ENCODE assay signal across 8 mouse cellular contexts in the genomic region with DNA sequence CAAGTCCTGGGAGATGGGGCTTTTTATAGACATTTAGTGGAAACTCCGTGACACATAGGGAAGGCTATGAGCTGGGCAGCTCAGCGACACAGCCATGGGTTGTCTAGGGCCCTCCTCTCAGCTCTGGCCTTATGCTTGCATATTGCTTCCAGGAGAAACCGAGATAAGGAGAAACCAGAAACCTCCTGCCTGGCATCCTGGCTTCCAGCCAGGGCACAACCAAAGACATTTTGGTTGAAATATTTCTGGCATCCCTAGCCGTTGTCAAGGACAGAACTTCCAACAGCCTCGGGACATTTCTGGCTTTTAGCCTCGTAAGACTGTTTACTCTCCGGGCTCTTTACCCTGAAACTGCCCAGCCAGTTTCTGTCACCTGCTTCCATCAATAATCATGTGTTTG.
DNase-seq lines count a peak whose midpoint lies in the region; ATAC-seq lines count a peak whose summit lies in the region.

No protein-coding gene starts in this region.

- H3K9me3 ChIP-seq in limb, embryonic 13.5 days: no peaks in the 10 kb centered on the region
- no peaks in the 10 kb centered on the region for H3K9me3 ChIP-seq in limb, embryonic 10.5 days (replicated peaks)
- no peaks in the 10 kb centered on the region for H3K9me3 ChIP-seq in forebrain, embryonic 14.5 days (replicated peaks; ENCODE audit: control insufficient read depth, low read length)

- no peak for DNase-seq in limb, embryonic 10.5 days (ENCODE audit: low spot score)
- peak; percentile 19 to 45 for DNase-seq in cerebellum, postnatal 4 days (ENCODE audit: low spot score in 2 of 2)
- peak; percentile 66 for DNase-seq in kidney, adult 18-20 months
- DNase-seq in forebrain, embryonic 14.5 days (ENCODE audit: low spot score): no peak
- no peak for DNase-seq in gastrocnemius, adult 18-20 months (ENCODE audit: low spot score)
- no peak for DNase-seq in layer of hippocampus, adult 9-10 months (ENCODE audit: low spot score)

- H3K9ac ChIP-seq in limb, embryonic 13.5 days: no peak overlapping the region
- H3K9ac ChIP-seq in forebrain, embryonic 14.5 days (ENCODE audit: low read length): no peak overlapping the region

- no peaks in the 10 kb centered on the region for H3K36me3 ChIP-seq in limb, embryonic 13.5 days
- no peaks in the 10 kb centered on the region for H3K36me3 ChIP-seq in limb, embryonic 10.5 days
- no peaks in the 10 kb centered on the region for H3K36me3 ChIP-seq in forebrain, embryonic 14.5 days (ENCODE audit: control insufficient read depth, insufficient read depth, low read length)

- peaks cover 21% of the 10 kb centered on the region; the same call in 1 of the 2 replicates for H3K4me1 ChIP-seq in limb, embryonic 13.5 days
- H3K4me1 ChIP-seq in limb, embryonic 10.5 days: peaks cover 15% of the 10 kb centered on the region
- H3K4me1 ChIP-seq in forebrain, embryonic 14.5 days (ENCODE audit: control insufficient read depth, insufficient read depth, low read length): no peaks in the 10 kb centered on the region

- no peak for ATAC-seq in limb, embryonic 13.5 days (ENCODE audit: low FRiP score, low read depth)
- ATAC-seq in megakaryocyte progenitor cell, adult 5-6 weeks (replicated peaks; ENCODE audit: poor library complexity): 0 out of 2 replicates have a peak, but pooled peaks have one; percentile 29
- ATAC-seq in forebrain, embryonic 14.5 days: no peak

- H3K4me2 ChIP-seq in limb, embryonic 13.5 days (replicated peaks): no peak overlapping the region
- H3K4me2 ChIP-seq in forebrain, embryonic 14.5 days (ENCODE audit: low read length): no peak overlapping the region

- 64% methylated on average over 7 of the region's 7 CpGs for WGBS in limb, embryonic 13.5 days
- 85% methylated on average over 7 of the region's 7 CpGs for WGBS in limb, embryonic 10.5 days
- WGBS in forebrain, embryonic 14.5 days: 83% methylated on average over 7 of the region's 7 CpGs

- no peaks in the 10 kb centered on the region for H3K27me3 ChIP-seq in limb, embryonic 13.5 days
- H3K27me3 ChIP-seq in limb, embryonic 10.5 days (ENCODE audit: low read depth, poor library complexity, severe bottlenecking): no peaks in the 10 kb centered on the region
- 0 out of 2 replicates have a peak, but pooled peaks cover 3% of the 10 kb centered on the region for H3K27me3 ChIP-seq in forebrain, embryonic 14.5 days (replicated peaks; ENCODE audit: control insufficient read depth, insufficient read depth, low read length)

- H3K27ac ChIP-seq in limb, embryonic 13.5 days: peak overlapping the region; percentile 4; the same call in 1 of the 2 replicates
- H3K27ac ChIP-seq in limb, embryonic 10.5 days: no peak overlapping the region
- no peak overlapping the region for H3K27ac ChIP-seq in forebrain, embryonic 14.5 days (ENCODE audit: low read depth, low read length)

- H3K4me3 ChIP-seq in limb, embryonic 13.5 days: no peak overlapping the region
- no peak overlapping the region for H3K4me3 ChIP-seq in limb, embryonic 10.5 days
- no peak overlapping the region for H3K4me3 ChIP-seq in forebrain, embryonic 14.5 days (ENCODE audit: low read depth, low read length)

Comparison
In these comparisons a context has a peak if more than half of its experiments do, and no peak if none do; other contexts are left out.
1. DNase-seq: peak in cerebellum, postnatal 4 days (2 of 2) and kidney, adult 18-20 months (single experiment); none in limb, embryonic 10.5 days (single experiment), forebrain, embryonic 14.5 days (single experiment), gastrocnemius, adult 18-20 months (single experiment) and layer of hippocampus, adult 9-10 months (single experiment).